Mouse (Mus musculus): ENCODE data around the gene Haus3.

GRCm38 (mm10) chr5:34207503-34207902 is 38.2 kb upstream of the Haus3 start:
- TF ChIP-seq CTCF (IDR thresholded peaks at IDR 0.05) = no peak
- TF ChIP-seq EP300 (IDR thresholded peaks at IDR 0.05) = no peak

Data from lung, postnatal 0 days (tissue).